Mouse (Mus musculus) kidney, adult 2 months (tissue): ENCODE data around the gene Rad50.

ENCODE experiments used
- CTCF ChIP-seq: fragments of 200-500 bp; conservative IDR thresholded peaks from 2 replicates; pipeline ENCODE4 v1.5.1; 2011; ENCODE audit warnings: low read depth, mild to moderate bottlenecking, control low read depth, low read length, moderate library complexity, mixed read lengths; ENCODE audit not compliant: insufficient read depth, insufficient read length
- POLR2A ChIP-seq: fragments of 200-500 bp; IDR thresholded peaks from one replicate; pipeline ENCODE4 v1.6.1; 2011; ENCODE audit warnings: low read depth, low read length, control low read depth

- TF ChIP-seq CTCF (no peak), POLR2A (peak; percentile 45)
These were observed at the start of gene Rad50 for GRCm38 (mm10) chr11:53706934-53707717.
